Mouse (Mus musculus): Measurements from ENCODE around the gene Wipi1. TPM values are rescaled to one million over a fixed set of nuclear protein-coding genes. Genes with fewer than 3 reads are reported as not detected.
"Not testable (repeated sequence)": the region's sequence is repeated elsewhere in the genome, so short reads cannot be mapped to it uniquely, and the experiment has no call there.

Wipi1 gene
- not detected for polyA plus RNA-seq (2017; shearing (Covaris generic))

- peak; percentile 86 for ATAC-seq
Measured at GRCm38 (mm10) chr11:109611303-109612149, at the start of gene Wipi1. Gene Wipi1 (minus strand): TSS chr11:109611967.

GRCm38 (mm10) chr11:109660526-109660925 lies 48.8 kb upstream of the Wipi1 start:
- ATAC-seq: not testable (repeated sequence)

- ATAC-seq: no peak
Measured at GRCm38 (mm10) chr11:109656232-109656631, 44.5 kb upstream of the Wipi1 start.

GRCm38 (mm10) chr11:109654581-109654980 lies 42.8 kb upstream of the Wipi1 start:
- ATAC-seq: no peak

GRCm38 (mm10) chr11:109653201-109653600 lies 41.4 kb upstream of the Wipi1 start:
- ATAC-seq: no peak

- ATAC-seq: no peak
Measured at GRCm38 (mm10) chr11:109652505-109652904, 40.7 kb upstream of the Wipi1 start.

GRCm38 (mm10) chr11:109651566-109652024 lies 39.8 kb upstream of the Wipi1 start:
- ATAC-seq: no peak

- peak; percentile 89 for ATAC-seq
Measured at GRCm38 (mm10) chr11:109650788-109651565, 39.2 kb upstream of the Wipi1 start.

- ATAC-seq: peak; percentile 39
Measured at GRCm38 (mm10) chr11:109649975-109650701, 38.4 kb upstream of the Wipi1 start.

GRCm38 (mm10) chr11:109649206-109649605 lies 37.4 kb upstream of the Wipi1 start, which contains the start of gene Prkar1a:
Gene Prkar1a (plus strand): TSS chr11:109649405.
- ATAC-seq: no peak

- no peak for ATAC-seq
Measured at GRCm38 (mm10) chr11:109648510-109648909, 36.7 kb upstream of the Wipi1 start.

GRCm38 (mm10) chr11:109641498-109642222 lies 29.9 kb upstream of the Wipi1 start:
- ATAC-seq: no peak

GRCm38 (mm10) chr11:109635871-109636395 lies 24.2 kb upstream of the Wipi1 start:
- ATAC-seq: no peak

GRCm38 (mm10) chr11:109634928-109635327 lies 23.2 kb upstream of the Wipi1 start:
- no peak for ATAC-seq

- ATAC-seq: no peak
Measured at GRCm38 (mm10) chr11:109629021-109629521, 17.3 kb upstream of the Wipi1 start.

GRCm38 (mm10) chr11:109628099-109628498 lies 16.3 kb upstream of the Wipi1 start:
- no peak for ATAC-seq

- no peak for ATAC-seq
Measured at GRCm38 (mm10) chr11:109627648-109628047, 15.9 kb upstream of the Wipi1 start.

GRCm38 (mm10) chr11:109623238-109623637 lies 11.5 kb upstream of the Wipi1 start:
- ATAC-seq: no peak

GRCm38 (mm10) chr11:109622518-109623037 lies 10.8 kb upstream of the Wipi1 start:
- ATAC-seq: no peak

GRCm38 (mm10) chr11:109621183-109621582 lies 9.4 kb upstream of the Wipi1 start:
- peak; percentile 68 for ATAC-seq

GRCm38 (mm10) chr11:109620356-109620755 lies 8.6 kb upstream of the Wipi1 start:
- ATAC-seq: no peak

All from CD4-positive, CD25-positive, alpha-beta regulatory T cell, adult 4 months (primary cell).